Mouse (Mus musculus) left cerebral cortex, postnatal 10 days (tissue): ENCODE results near the gene Mkrn2. TPM values are rescaled to one million over a fixed set of nuclear protein-coding genes. Genes with fewer than 3 reads are reported as not detected.

Source experiments
- DNase-seq, 2 experiments: peaks; one replicate each; pipeline ENCODE4 v3.0.0; 2021 to 2022; ENCODE audit warnings: low spot score in 2 of 2, mixed read lengths in 1 of 2; ENCODE audit errors: extremely low spot score in 1 of 2
- intact Hi-C: fragments of 180-260 bp; cut with DNase I; formaldehyde crosslinking; loops from one replicate; pipeline ENCODE4 v1.15.1; 2025
- total RNA-seq, 2 experiments: library from RNA; stranded (reverse); gene quantifications; 2 replicates each; pipeline ENCODE4 v1.2.3; 2021

The Mkrn2 gene
- total RNA-seq, 2 experiments from 2014 or later = 36.0 to 39.5 TPM

DNA sequence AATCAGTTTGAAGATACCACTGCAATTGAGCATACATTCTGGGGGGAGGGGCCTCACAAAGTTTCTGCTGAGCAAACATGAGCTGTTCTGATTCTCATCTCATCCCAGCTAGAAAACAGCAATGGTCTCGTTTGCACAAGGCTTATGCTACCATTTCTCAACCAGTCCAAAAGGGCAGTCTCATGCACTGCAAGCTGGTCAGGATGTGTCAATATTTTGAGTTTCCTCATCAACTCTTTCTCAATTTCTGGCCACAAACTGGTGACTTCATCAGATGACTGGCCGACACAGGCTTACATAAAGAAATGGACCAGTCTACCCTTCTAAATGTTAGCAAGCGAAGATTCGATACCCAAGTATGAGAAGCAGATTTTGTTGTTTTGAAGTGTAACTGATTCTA, 64.9 kb downstream of the Mkrn2 start:
- intact Hi-C loops = no loop called here
- DNase-seq = no peak

Other genes starting within 250 kb of the Mkrn2 start
- 1 to 10 TPM; 2.8 to 3.7 TPM for gene Pparg, start 241.0 kb upstream of the Mkrn2 start, total RNA-seq
- 10 to 100 TPM; 27.7 to 28.1 TPM for gene Tsen2, start 57.2 kb upstream of the Mkrn2 start, total RNA-seq
- not detected for gene Mkrn2os, start 9.3 kb upstream of the Mkrn2 start, total RNA-seq
- gene Raf1, start 74.7 kb downstream of the Mkrn2 start, total RNA-seq = 100 to 1,000 TPM; 121 to 132 TPM
- gene Tmem40, start 160.5 kb downstream of the Mkrn2 start, total RNA-seq = 1 to 10 TPM; 1.4 to 1.6 TPM
- gene Cand2, start 172.6 kb downstream of the Mkrn2 start, total RNA-seq = 1 to 10 TPM; 2.7 to 3.7 TPM
- 100 to 1,000 TPM; 581 to 642 TPM for gene Rpl32, start 206.8 kb downstream of the Mkrn2 start, total RNA-seq
- gene Efcab12, start 236.5 kb downstream of the Mkrn2 start, total RNA-seq = 1 to 10 TPM; 2.7 to 3.8 TPM